Mouse (Mus musculus) ES-Bruce4 (cell line): ENCODE data around the gene Plxna4.

Experiments used
- CTCF ChIP-seq: IDR thresholded peaks from one replicate; pipeline ENCODE4 v1.8.1; 2011; ENCODE audit warnings: low read depth, low read length
- POLR2A ChIP-seq: IDR thresholded peaks from one replicate; pipeline ENCODE4 v1.8.1; 2011; ENCODE audit warnings: low read length; ENCODE audit not compliant: insufficient read depth

DNA sequence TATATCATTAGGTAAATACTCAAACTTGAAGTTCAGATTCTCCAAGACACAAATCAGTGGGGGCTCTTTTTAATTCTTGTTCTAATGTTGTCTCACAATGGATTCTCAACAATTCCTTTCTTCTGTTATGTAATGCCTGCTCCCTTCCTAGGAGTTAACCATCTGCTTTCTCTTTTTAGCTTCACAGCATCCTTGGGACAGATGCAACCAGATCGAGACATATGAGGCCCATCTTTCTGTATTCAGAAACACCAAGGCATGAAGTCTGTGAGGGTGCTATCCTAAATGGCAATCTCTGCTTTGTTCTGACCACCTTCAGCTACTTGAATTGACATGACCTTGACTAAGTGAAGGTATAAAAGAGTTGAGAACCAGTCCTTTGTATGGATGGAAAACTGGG, 144.3 kb downstream of the Plxna4 start:
- TF ChIP-seq CTCF (no peak), POLR2A (no peak)
